Mouse (Mus musculus) megakaryocyte, embryonic 14.5 days (primary cell): ENCODE results near the gene Rad51. TPM values are rescaled to one million over a fixed set of nuclear protein-coding genes. Genes with fewer than 3 reads are reported as not detected.
A peak's percentile ranks its signal among the peaks of the same experiment; 100 is the strongest.

ENCODE experiments used
- H3K27me3 ChIP-seq: replicated peaks from 2 replicates; pipeline ENCODE3; 2012; ENCODE audit warnings: inconsistent platforms
- H3K36me3 ChIP-seq: replicated peaks from 2 replicates; pipeline ENCODE3; 2012; ENCODE audit warnings: low read length, inconsistent platforms, mixed read lengths
- H3K4me1 ChIP-seq: 2 replicates; pipeline ENCODE4 v1.6.1; 2012; ENCODE audit warnings: inconsistent platforms
- H3K4me3 ChIP-seq: replicated peaks from 2 replicates; pipeline ENCODE3; 2012; ENCODE audit warnings: moderate library complexity, mild to moderate bottlenecking, inconsistent platforms
- H3K9me3 ChIP-seq: 2 replicates; pipeline ENCODE4 v1.6.1; 2012; ENCODE audit warnings: inconsistent platforms
- FLI1 ChIP-seq: IDR thresholded peaks from 2 replicates; pipeline ENCODE4 v1.6.1; 2012; ENCODE audit warnings: low read length, inconsistent platforms, mixed read lengths
- GATA1 ChIP-seq: IDR thresholded peaks from 3 replicates; pipeline ENCODE4 v1.6.1; 2012; ENCODE audit warnings: mixed read lengths, low read length, inconsistent platforms, borderline replicate concordance
- polyA plus RNA-seq: library from polyadenylated mRNA; stranded (reverse); fragments of >175 nt; gene quantifications from 2 replicates; pipeline ENCODE4 v1.2.3, GENCODE M21; 2012; ENCODE audit warnings: low replicate concordance; ENCODE audit not compliant: insufficient read depth

Gene Rad51
- polyA plus RNA-seq: 6.1 and 6.4 TPM in 2 replicates

GRCm38 (mm10) chr2:119112438-119113112 lies at the start of gene Rad51:
Rad51 (plus strand) TSS chr2:119112793.
- H3K4me1 ChIP-seq: peaks cover 13% of the 10 kb centered on the region
- H3K27me3 ChIP-seq: no peaks in the 10 kb centered on the region
- TF ChIP-seq FLI1 (peak; percentile 77; the same call in 1 of the 2 replicates), GATA1 (0 out of 3 replicates have a peak, but pooled peaks have one; percentile 40)
- no peaks in the 10 kb centered on the region for H3K9me3 ChIP-seq
- H3K36me3 ChIP-seq: peaks cover 32% of the 10 kb centered on the region
- H3K4me3 ChIP-seq: peak within 1 kb of the TSS; percentile 97

GRCm38 (mm10) chr2:119072397-119072796 lies 40.2 kb upstream of the Rad51 start:
- Histone ChIP-seq H3K4me3 (no peak overlapping the region), H3K9me3 (no peaks in the 10 kb centered on the region), H3K36me3 (peaks cover 75% of the 10 kb centered on the region), H3K4me1 (no peaks in the 10 kb centered on the region), H3K27me3 (no peaks in the 10 kb centered on the region)
- TF ChIP-seq GATA1: no peak

GRCm38 (mm10) chr2:119086156-119086555 lies 26.4 kb upstream of the Rad51 start:
- H3K27me3 ChIP-seq: no peaks in the 10 kb centered on the region
- H3K4me3 ChIP-seq: no peak overlapping the region
- H3K4me1 ChIP-seq: no peaks in the 10 kb centered on the region
- H3K36me3 ChIP-seq: peaks cover 85% of the 10 kb centered on the region
- TF ChIP-seq GATA1: no peak
- no peak for TF ChIP-seq FLI1
- no peaks in the 10 kb centered on the region for H3K9me3 ChIP-seq

- TF ChIP-seq FLI1 (no peak), GATA1 (no peak)
- Histone ChIP-seq H3K27me3 (no peaks in the 10 kb centered on the region), H3K4me3 (no peak overlapping the region), H3K9me3 (no peaks in the 10 kb centered on the region), H3K36me3 (peaks cover 66% of the 10 kb centered on the region), H3K4me1 (no peaks in the 10 kb centered on the region)
These were observed 11.0 kb upstream of the Rad51 start for GRCm38 (mm10) chr2:119101552-119101951.

- Histone ChIP-seq H3K4me1 (peaks cover 2% of the 10 kb centered on the region), H3K4me3 (no peak overlapping the region), H3K27me3 (no peaks in the 10 kb centered on the region), H3K36me3 (peaks cover 58% of the 10 kb centered on the region), H3K9me3 (no peaks in the 10 kb centered on the region)
- TF ChIP-seq GATA1: no peak
- no peak for TF ChIP-seq FLI1
These were observed 6.0 kb upstream of the Rad51 start for GRCm38 (mm10) chr2:119106583-119106982.

GRCm38 (mm10) chr2:119108554-119108953 lies 4.0 kb upstream of the Rad51 start:
- TF ChIP-seq GATA1 (no peak), FLI1 (no peak)
- peaks cover 38% of the 10 kb centered on the region for H3K36me3 ChIP-seq
- H3K9me3 ChIP-seq: no peaks in the 10 kb centered on the region

GRCm38 (mm10) chr2:119111060-119111459 lies 1.5 kb upstream of the Rad51 start:
- TF ChIP-seq FLI1 (no peak), GATA1 (no peak)
- no peaks in the 10 kb centered on the region for H3K27me3 ChIP-seq
- H3K4me3 ChIP-seq: no peak overlapping the region
- H3K9me3 ChIP-seq: no peaks in the 10 kb centered on the region
- H3K36me3 ChIP-seq: peaks cover 26% of the 10 kb centered on the region
- peaks cover 13% of the 10 kb centered on the region for H3K4me1 ChIP-seq

More at GRCm38 (mm10) chr2:119108554-119108953, 4.0 kb upstream of the Rad51 start:
- peaks cover 11% of the 10 kb centered on the region for H3K4me1 ChIP-seq
- H3K4me3 ChIP-seq: no peak overlapping the region
- H3K27me3 ChIP-seq: no peaks in the 10 kb centered on the region

- H3K4me3 ChIP-seq: peak overlapping the region; percentile 97
- no peaks in the 10 kb centered on the region for H3K9me3 ChIP-seq
- no peak for TF ChIP-seq FLI1
- TF ChIP-seq GATA1: no peak
- H3K36me3 ChIP-seq: peaks cover 35% of the 10 kb centered on the region
- peaks cover 13% of the 10 kb centered on the region for H3K4me1 ChIP-seq
- H3K27me3 ChIP-seq: no peaks in the 10 kb centered on the region
These were observed 730 bp downstream of the Rad51 start for GRCm38 (mm10) chr2:119113121-119113925.

- TF ChIP-seq FLI1 (no peak), GATA1 (no peak)
- no peaks in the 10 kb centered on the region for H3K27me3 ChIP-seq
- H3K4me3 ChIP-seq: no peak overlapping the region
- H3K36me3 ChIP-seq: peaks cover 92% of the 10 kb centered on the region
- no peaks in the 10 kb centered on the region for H3K9me3 ChIP-seq
- H3K4me1 ChIP-seq: peaks cover 9% of the 10 kb centered on the region
These were observed 23.8 kb downstream of the Rad51 start for GRCm38 (mm10) chr2:119136346-119136898.
